Mouse (Mus musculus): ENCODE data around the gene Foxo6. TPM values are rescaled to one million over a fixed set of nuclear protein-coding genes. Genes with fewer than 3 reads are reported as not detected.

The Foxo6 gene
- polyA plus RNA-seq, 1 experiment from 2014 or later: 3.6 TPM

GRCm38 (mm10) chr4:120323198-120323597 is 36.0 kb upstream of the Foxo6 start:
- no peaks in the 10 kb centered on the region for H3K27me3 ChIP-seq (replicated peaks; ENCODE audit: control insufficient read depth, insufficient read depth, low read length)
- 21% methylated on average over 6 of the region's 6 CpGs for WGBS
- ATAC-seq: no peak
- no peaks in the 10 kb centered on the region for H3K36me3 ChIP-seq (ENCODE audit: control insufficient read depth, insufficient read depth)
- no peaks in the 10 kb centered on the region for H3K4me1 ChIP-seq (replicated peaks; ENCODE audit: control insufficient read depth, insufficient read depth, low read length)
- H3K9ac ChIP-seq (replicated peaks; ENCODE audit: low read depth, low read length): no peak overlapping the region
- no peak overlapping the region for H3K4me2 ChIP-seq (ENCODE audit: low read length)
- H3K4me3 ChIP-seq (replicated peaks; ENCODE audit: low read length): no peak overlapping the region
- H3K9me3 ChIP-seq (ENCODE audit: control insufficient read depth, low read length): no peaks in the 10 kb centered on the region
- no peak overlapping the region for H3K27ac ChIP-seq (ENCODE audit: low read length)

DNA sequence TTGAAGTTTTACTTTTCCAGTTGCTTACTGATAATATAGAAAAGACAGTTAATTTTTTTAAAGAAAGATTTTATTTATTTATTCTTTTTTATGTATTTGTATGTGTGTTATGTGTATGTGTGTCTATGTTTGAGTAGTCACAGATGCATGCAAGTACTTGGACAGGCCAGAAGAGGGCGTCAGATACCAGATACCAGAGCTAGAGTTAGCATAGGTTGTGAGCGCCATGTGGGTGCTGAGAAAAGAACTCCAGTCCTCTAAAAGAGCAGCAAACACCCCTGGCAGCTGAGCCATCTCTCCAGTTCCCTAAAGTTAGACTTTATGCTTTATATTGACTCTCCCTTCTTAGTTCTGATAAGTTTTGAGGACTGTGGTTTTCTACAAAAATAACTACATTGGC is 30.4 kb upstream of the Foxo6 start:
- ATAC-seq: no peak
- H3K4me1 ChIP-seq (replicated peaks; ENCODE audit: control insufficient read depth, insufficient read depth, low read length): peaks cover 4% of the 10 kb centered on the region
- H3K27ac ChIP-seq (ENCODE audit: low read length): no peak overlapping the region
- no peak overlapping the region for H3K9ac ChIP-seq (replicated peaks; ENCODE audit: low read depth, low read length)
- WGBS: 65% methylated on average over 2 of the region's 2 CpGs
- H3K36me3 ChIP-seq (ENCODE audit: control insufficient read depth, insufficient read depth): no peaks in the 10 kb centered on the region
- no peaks in the 10 kb centered on the region for H3K9me3 ChIP-seq (ENCODE audit: control insufficient read depth, low read length)
- no peak overlapping the region for H3K4me2 ChIP-seq (ENCODE audit: low read length)
- no peaks in the 10 kb centered on the region for H3K27me3 ChIP-seq (replicated peaks; ENCODE audit: control insufficient read depth, insufficient read depth, low read length)
- H3K4me3 ChIP-seq (replicated peaks; ENCODE audit: low read length): no peak overlapping the region

DNA sequence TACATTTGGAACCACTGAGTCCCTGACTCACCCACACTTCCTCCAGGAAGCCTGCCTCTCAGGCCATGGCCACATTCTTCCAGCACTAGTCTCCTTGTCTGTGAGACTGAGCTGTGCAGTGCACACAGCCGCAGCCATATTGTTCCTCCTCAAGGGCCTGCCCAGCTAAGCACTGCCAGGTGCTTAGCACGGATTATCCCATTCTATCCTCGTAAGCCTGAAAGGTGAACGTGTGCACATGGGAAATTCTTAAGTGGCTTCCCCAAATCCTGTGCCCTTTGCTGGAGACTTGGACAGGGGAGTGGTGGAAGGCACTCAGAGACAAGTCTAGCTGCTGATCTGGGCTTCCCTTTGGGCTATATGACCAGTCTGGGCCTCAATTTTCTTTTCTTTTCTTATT is 29.6 kb upstream of the Foxo6 start:
- Histone ChIP-seq H3K9me3 (ENCODE audit: control insufficient read depth, low read length) (no peaks in the 10 kb centered on the region), H3K27me3 (replicated peaks; ENCODE audit: control insufficient read depth, insufficient read depth, low read length) (no peaks in the 10 kb centered on the region), H3K4me1 (replicated peaks; ENCODE audit: control insufficient read depth, insufficient read depth, low read length) (peaks cover 4% of the 10 kb centered on the region), H3K27ac (ENCODE audit: low read length) (no peak overlapping the region), H3K4me3 (replicated peaks; ENCODE audit: low read length) (no peak overlapping the region), H3K9ac (replicated peaks; ENCODE audit: low read depth, low read length) (no peak overlapping the region), H3K36me3 (ENCODE audit: control insufficient read depth, insufficient read depth) (no peaks in the 10 kb centered on the region), H3K4me2 (ENCODE audit: low read length) (no peak overlapping the region)
- no peak for ATAC-seq
- 54% methylated on average over 4 of the region's 4 CpGs for WGBS

DNA sequence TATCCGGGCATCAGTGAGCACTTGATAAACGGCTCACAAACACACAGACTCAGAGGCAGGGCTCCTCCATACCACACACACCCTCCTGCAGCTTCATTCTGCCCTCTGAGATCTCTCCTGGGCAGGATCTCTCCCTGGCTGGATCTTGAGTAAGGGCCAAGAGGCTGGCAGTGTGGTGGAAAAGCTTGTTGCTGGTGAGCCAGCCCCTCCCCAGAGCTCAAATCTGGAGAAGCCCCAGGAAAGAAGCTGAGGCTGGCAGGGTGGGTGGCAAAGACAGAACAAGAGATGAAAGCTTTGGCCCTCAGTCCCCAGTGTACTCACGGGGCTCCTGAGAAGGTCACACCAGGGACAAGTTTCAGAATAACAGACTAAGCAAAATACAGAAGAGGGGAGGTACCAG is 27.4 kb upstream of the Foxo6 start:
- 24% methylated on average over 3 of the region's 3 CpGs for WGBS
- Histone ChIP-seq H3K4me2 (ENCODE audit: low read length) (no peak overlapping the region), H3K9ac (replicated peaks; ENCODE audit: low read depth, low read length) (no peak overlapping the region), H3K36me3 (ENCODE audit: control insufficient read depth, insufficient read depth) (no peaks in the 10 kb centered on the region), H3K4me1 (replicated peaks; ENCODE audit: control insufficient read depth, insufficient read depth, low read length) (peaks cover 4% of the 10 kb centered on the region), H3K27me3 (replicated peaks; ENCODE audit: control insufficient read depth, insufficient read depth, low read length) (no peaks in the 10 kb centered on the region), H3K27ac (ENCODE audit: low read length) (no peak overlapping the region), H3K9me3 (ENCODE audit: control insufficient read depth, low read length) (peaks cover 3% of the 10 kb centered on the region; the same call in 1 of the 2 replicates), H3K4me3 (replicated peaks; ENCODE audit: low read length) (no peak overlapping the region)
- no peak for ATAC-seq

GRCm38 (mm10) chr4:120313309-120313708 is 26.2 kb upstream of the Foxo6 start:
- Histone ChIP-seq H3K36me3 (ENCODE audit: control insufficient read depth, insufficient read depth) (no peaks in the 10 kb centered on the region), H3K27me3 (replicated peaks; ENCODE audit: control insufficient read depth, insufficient read depth, low read length) (no peaks in the 10 kb centered on the region), H3K9me3 (ENCODE audit: control insufficient read depth, low read length) (peaks cover 3% of the 10 kb centered on the region; the same call in 1 of the 2 replicates), H3K9ac (replicated peaks; ENCODE audit: low read depth, low read length) (no peak overlapping the region), H3K4me3 (replicated peaks; ENCODE audit: low read length) (no peak overlapping the region), H3K27ac (ENCODE audit: low read length) (no peak overlapping the region), H3K4me1 (replicated peaks; ENCODE audit: control insufficient read depth, insufficient read depth, low read length) (peaks cover 4% of the 10 kb centered on the region), H3K4me2 (ENCODE audit: low read length) (no peak overlapping the region)
- ATAC-seq: no peak
- 76% methylated on average over 5 of the region's 5 CpGs for WGBS

GRCm38 (mm10) chr4:120304580-120304979 is 17.4 kb upstream of the Foxo6 start:
- H3K9me3 ChIP-seq (ENCODE audit: control insufficient read depth, low read length): no peaks in the 10 kb centered on the region
- H3K4me1 ChIP-seq (replicated peaks; ENCODE audit: control insufficient read depth, insufficient read depth, low read length): peaks cover 7% of the 10 kb centered on the region
- 0% methylated on average over 9 of the region's 9 CpGs for WGBS
- H3K4me2 ChIP-seq (ENCODE audit: low read length): no peak overlapping the region
- H3K9ac ChIP-seq (replicated peaks; ENCODE audit: low read depth, low read length): no peak overlapping the region
- H3K27me3 ChIP-seq (replicated peaks; ENCODE audit: control insufficient read depth, insufficient read depth, low read length): peaks cover 14% of the 10 kb centered on the region; the same call in 1 of the 2 replicates
- H3K27ac ChIP-seq (ENCODE audit: low read length): no peak overlapping the region
- H3K36me3 ChIP-seq (ENCODE audit: control insufficient read depth, insufficient read depth): no peaks in the 10 kb centered on the region
- no peak overlapping the region for H3K4me3 ChIP-seq (replicated peaks; ENCODE audit: low read length)
- peak; percentile 89 for ATAC-seq

- 42% methylated on average over 7 of the region's 7 CpGs for WGBS
- peaks cover 4% of the 10 kb centered on the region; the same call in 1 of the 2 replicates for H3K4me1 ChIP-seq (replicated peaks; ENCODE audit: control insufficient read depth, insufficient read depth, low read length)
- peaks cover 11% of the 10 kb centered on the region; the same call in 1 of the 2 replicates for H3K27me3 ChIP-seq (replicated peaks; ENCODE audit: control insufficient read depth, insufficient read depth, low read length)
- no peak overlapping the region for H3K27ac ChIP-seq (ENCODE audit: low read length)
- H3K36me3 ChIP-seq (ENCODE audit: control insufficient read depth, insufficient read depth): no peaks in the 10 kb centered on the region
- H3K4me3 ChIP-seq (replicated peaks; ENCODE audit: low read length): no peak overlapping the region
- H3K4me2 ChIP-seq (ENCODE audit: low read length): no peak overlapping the region
- no peaks in the 10 kb centered on the region for H3K9me3 ChIP-seq (ENCODE audit: control insufficient read depth, low read length)
- ATAC-seq: no peak
- no peak overlapping the region for H3K9ac ChIP-seq (replicated peaks; ENCODE audit: low read depth, low read length)
Measured at GRCm38 (mm10) chr4:120299287-120299686, 12.1 kb upstream of the Foxo6 start.

DNA sequence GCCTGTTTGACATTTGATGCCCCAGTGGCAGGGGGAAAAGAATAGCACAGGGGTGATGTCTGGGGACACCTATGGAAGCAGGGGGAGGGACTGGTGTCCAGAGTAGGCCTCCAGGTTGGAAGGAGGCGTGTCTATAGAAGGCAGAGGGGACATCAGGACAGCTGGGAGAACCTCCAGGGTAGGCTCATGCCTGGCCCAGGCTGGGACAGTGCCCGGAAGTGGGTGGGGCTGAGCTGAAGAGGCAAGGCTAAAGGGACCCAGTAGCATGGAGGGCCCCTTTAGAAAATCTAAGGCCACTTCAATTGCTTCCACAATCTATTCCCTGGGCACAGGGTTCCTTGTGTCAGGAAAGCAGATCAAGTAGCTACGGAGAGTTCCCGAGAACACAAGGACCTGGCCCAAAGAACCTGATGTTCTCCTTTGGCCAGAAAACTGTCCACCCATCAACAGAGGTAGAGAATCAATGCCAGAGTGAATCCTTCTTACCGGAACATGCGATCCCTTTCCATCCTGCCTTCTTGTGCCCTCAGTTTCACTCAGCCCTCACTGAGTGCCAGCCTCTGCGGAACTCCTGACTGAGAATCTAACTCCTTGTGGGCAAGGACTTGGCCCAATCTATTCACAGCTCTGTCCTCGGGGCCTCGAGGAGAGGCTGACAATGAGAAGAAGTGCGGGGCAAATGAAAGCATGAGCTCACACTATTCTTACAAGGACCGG is 4.1 kb upstream of the Foxo6 start:
- Histone ChIP-seq H3K9me3 (ENCODE audit: control insufficient read depth, low read length) (no peaks in the 10 kb centered on the region), H3K27ac (ENCODE audit: low read length) (no peak overlapping the region), H3K4me1 (replicated peaks; ENCODE audit: control insufficient read depth, insufficient read depth, low read length) (peaks cover 5% of the 10 kb centered on the region; the same call in 1 of the 2 replicates), H3K4me3 (replicated peaks; ENCODE audit: low read length) (no peak overlapping the region), H3K36me3 (ENCODE audit: control insufficient read depth, insufficient read depth) (no peaks in the 10 kb centered on the region), H3K27me3 (replicated peaks; ENCODE audit: control insufficient read depth, insufficient read depth, low read length) (no peaks in the 10 kb centered on the region), H3K9ac (replicated peaks; ENCODE audit: low read depth, low read length) (no peak overlapping the region), H3K4me2 (ENCODE audit: low read length) (no peak overlapping the region)
- ATAC-seq: no peak
- 73% methylated on average over 11 of the region's 11 CpGs for WGBS

DNA sequence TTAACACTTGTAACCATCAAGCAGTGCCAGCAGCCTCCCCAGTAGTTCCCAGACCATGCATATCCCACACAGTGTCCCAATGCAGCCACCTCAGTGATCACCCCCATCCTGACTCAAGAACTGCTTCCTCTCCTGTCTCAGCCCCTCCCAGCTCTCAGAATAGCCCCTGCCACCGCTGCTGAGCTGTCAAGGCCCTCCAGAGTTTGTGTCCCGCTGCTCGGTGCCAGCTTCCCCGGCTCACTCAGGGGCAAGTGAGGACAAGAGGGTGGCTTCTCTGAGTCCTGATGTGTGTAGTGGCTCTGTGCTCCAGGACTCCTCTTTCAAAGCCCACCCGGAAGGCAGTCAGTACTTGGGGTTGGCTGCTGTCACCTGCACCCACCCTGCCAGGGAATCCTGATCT is 3.3 kb upstream of the Foxo6 start:
- Histone ChIP-seq H3K4me2 (ENCODE audit: low read length) (no peak overlapping the region), H3K9ac (replicated peaks; ENCODE audit: low read depth, low read length) (no peak overlapping the region), H3K27ac (ENCODE audit: low read length) (no peak overlapping the region), H3K9me3 (ENCODE audit: control insufficient read depth, low read length) (no peaks in the 10 kb centered on the region), H3K36me3 (ENCODE audit: control insufficient read depth, insufficient read depth) (no peaks in the 10 kb centered on the region), H3K27me3 (replicated peaks; ENCODE audit: control insufficient read depth, insufficient read depth, low read length) (no peaks in the 10 kb centered on the region), H3K4me1 (replicated peaks; ENCODE audit: control insufficient read depth, insufficient read depth, low read length) (peaks cover 11% of the 10 kb centered on the region), H3K4me3 (replicated peaks; ENCODE audit: low read length) (no peak overlapping the region)
- WGBS: 46% methylated on average over 5 of the region's 5 CpGs
- ATAC-seq: no peak

Data from forebrain, embryonic 16.5 days (tissue).